Mouse (Mus musculus): Measurements from ENCODE around the gene Spry1. TPM values are rescaled to one million over a fixed set of nuclear protein-coding genes. Genes with fewer than 3 reads are reported as not detected.
A peak's percentile ranks its signal among the peaks of the same experiment; 100 is the strongest.

The Spry1 gene
- polyA plus RNA-seq, 1 experiment from 2014 or later: 7.1 TPM

DNA sequence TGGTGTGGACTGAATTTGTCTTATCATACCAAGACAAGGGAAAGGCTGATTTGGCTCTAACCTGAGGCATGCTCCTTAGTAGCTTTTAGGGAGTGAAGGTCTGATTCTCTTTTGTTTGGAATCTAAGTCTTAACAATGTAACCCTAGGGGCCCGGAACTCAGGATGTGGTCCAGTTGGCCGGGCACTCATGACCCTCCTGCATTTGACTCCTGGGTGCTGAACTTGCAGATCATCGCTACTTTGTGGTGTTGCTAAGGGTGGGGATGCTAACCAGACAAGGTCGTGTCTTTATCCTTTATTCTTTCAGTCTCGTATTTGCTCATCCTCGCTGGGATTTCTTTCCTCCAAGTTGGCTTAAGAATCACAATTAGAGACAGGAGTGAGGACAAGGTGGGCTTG, 47.0 kb downstream of the Spry1 start:
- Histone ChIP-seq H3K27ac (no peak overlapping the region), H3K9ac (no peak overlapping the region), H3K4me2 (replicated peaks) (peak overlapping the region; percentile 47), H3K9me3 (replicated peaks) (no peaks in the 10 kb centered on the region), H3K4me1 (peaks cover 11% of the 10 kb centered on the region; the same call in 1 of the 2 replicates), H3K4me3 (peak overlapping the region; percentile 14; the same call in 1 of the 2 replicates), H3K27me3 (peaks cover 24% of the 10 kb centered on the region), H3K36me3 (no peaks in the 10 kb centered on the region)
- 25% methylated on average over 6 of the region's 6 CpGs for WGBS
- no peak for ATAC-seq (ENCODE audit: low FRiP score)

- Histone ChIP-seq H3K36me3 (no peaks in the 10 kb centered on the region), H3K4me2 (replicated peaks) (peak overlapping the region; percentile 47), H3K27me3 (peaks cover 21% of the 10 kb centered on the region), H3K9ac (no peak overlapping the region), H3K9me3 (replicated peaks) (no peaks in the 10 kb centered on the region), H3K27ac (no peak overlapping the region), H3K4me3 (peak overlapping the region; percentile 14), H3K4me1 (peaks cover 11% of the 10 kb centered on the region; the same call in 1 of the 2 replicates)
- ATAC-seq (ENCODE audit: low FRiP score): no peak; the same call in 1 of the 2 replicates
- 28% methylated on average over 28 of the region's 28 CpGs for WGBS
Measured at GRCm38 (mm10) chr3:37687158-37687980, 47.6 kb downstream of the Spry1 start.

DNA sequence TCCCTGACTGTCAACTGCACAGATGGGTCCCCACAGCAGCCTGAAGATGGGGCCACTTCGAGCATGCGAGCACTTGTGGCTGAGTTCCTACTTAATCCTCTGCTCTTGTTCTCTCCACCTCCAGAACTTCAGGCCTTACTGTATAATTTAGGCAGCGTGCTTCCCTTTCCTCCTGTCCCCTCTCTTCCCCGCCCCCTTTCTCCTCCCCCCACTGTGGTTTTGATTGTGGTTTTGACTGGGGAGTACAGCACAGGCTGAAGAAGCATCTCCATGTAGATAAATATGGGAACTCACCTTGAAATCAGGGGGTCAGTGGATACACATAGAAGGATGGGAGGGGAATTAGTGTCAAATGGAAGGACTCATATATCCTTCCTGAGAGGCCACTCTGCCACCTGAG, 53.2 kb downstream of the Spry1 start:
- no peak overlapping the region for H3K27ac ChIP-seq
- peaks cover 10% of the 10 kb centered on the region for H3K27me3 ChIP-seq
- no peak overlapping the region for H3K4me3 ChIP-seq
- peaks cover 3% of the 10 kb centered on the region; the same call in 1 of the 2 replicates for H3K4me1 ChIP-seq
- H3K36me3 ChIP-seq: no peaks in the 10 kb centered on the region
- H3K4me2 ChIP-seq (replicated peaks): no peak overlapping the region
- H3K9me3 ChIP-seq (replicated peaks): no peaks in the 10 kb centered on the region
- no peak overlapping the region for H3K9ac ChIP-seq
- 77% methylated on average over 4 of the region's 4 CpGs for WGBS
- ATAC-seq (ENCODE audit: low FRiP score): no peak

DNA sequence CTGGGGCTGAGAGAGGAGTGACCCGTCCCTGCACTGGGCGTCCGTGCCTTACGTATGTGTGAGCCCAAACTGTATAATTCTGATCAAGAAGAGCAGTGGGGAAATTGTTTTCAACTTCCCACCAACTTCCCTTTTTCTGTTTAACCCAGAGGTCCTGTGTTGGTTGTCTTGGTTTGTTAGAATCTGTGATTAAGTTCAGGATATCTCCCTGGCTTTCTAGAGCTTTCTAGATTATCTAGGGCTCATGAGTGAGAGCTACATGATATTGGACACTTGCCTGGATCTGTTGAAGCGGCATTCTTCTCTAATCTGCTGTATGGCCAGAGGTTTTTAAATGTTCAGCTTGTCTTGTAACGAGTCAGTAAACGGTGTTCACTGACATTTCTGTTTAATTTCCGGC, 53.8 kb downstream of the Spry1 start:
- 90% methylated on average over 8 of the region's 8 CpGs for WGBS
- Histone ChIP-seq H3K9ac (no peak overlapping the region), H3K27me3 (0 out of 2 replicates have a peak, but pooled peaks cover 5% of the 10 kb centered on the region), H3K4me2 (replicated peaks) (no peak overlapping the region), H3K36me3 (no peaks in the 10 kb centered on the region), H3K27ac (no peak overlapping the region), H3K4me1 (peaks cover 3% of the 10 kb centered on the region; the same call in 1 of the 2 replicates), H3K4me3 (no peak overlapping the region), H3K9me3 (replicated peaks) (no peaks in the 10 kb centered on the region)
- ATAC-seq (ENCODE audit: low FRiP score): no peak

Other genes with a start within 250 kb of the Spry1 start
- gene Spata5, start 220.1 kb upstream of the Spry1 start, polyA plus RNA-seq (2016; fragmentation: Nextera tagmentation; extraction: Ambion mirVana): 31.0 and 35.3 TPM in 2 replicates
- 4.2 and 5.1 TPM in 2 replicates for gene Nudt6, start 219.7 kb upstream of the Spry1 start, polyA plus RNA-seq (2016; fragmentation: Nextera tagmentation; extraction: Ambion mirVana)
- 3.9 and 4.0 TPM in 2 replicates for gene Gm5148, start 84.5 kb downstream of the Spry1 start, polyA plus RNA-seq (2016; fragmentation: Nextera tagmentation; extraction: Ambion mirVana)

Measured in hindbrain, embryonic 12.5 days (tissue).